Mouse (Mus musculus): ENCODE results near the gene Usp27x. TPM values are rescaled to one million over a fixed set of nuclear protein-coding genes. Genes with fewer than 3 reads are reported as not detected.

Usp27x gene
- polyA plus RNA-seq (2017; shearing (Covaris generic)): 0.37 TPM

DNA sequence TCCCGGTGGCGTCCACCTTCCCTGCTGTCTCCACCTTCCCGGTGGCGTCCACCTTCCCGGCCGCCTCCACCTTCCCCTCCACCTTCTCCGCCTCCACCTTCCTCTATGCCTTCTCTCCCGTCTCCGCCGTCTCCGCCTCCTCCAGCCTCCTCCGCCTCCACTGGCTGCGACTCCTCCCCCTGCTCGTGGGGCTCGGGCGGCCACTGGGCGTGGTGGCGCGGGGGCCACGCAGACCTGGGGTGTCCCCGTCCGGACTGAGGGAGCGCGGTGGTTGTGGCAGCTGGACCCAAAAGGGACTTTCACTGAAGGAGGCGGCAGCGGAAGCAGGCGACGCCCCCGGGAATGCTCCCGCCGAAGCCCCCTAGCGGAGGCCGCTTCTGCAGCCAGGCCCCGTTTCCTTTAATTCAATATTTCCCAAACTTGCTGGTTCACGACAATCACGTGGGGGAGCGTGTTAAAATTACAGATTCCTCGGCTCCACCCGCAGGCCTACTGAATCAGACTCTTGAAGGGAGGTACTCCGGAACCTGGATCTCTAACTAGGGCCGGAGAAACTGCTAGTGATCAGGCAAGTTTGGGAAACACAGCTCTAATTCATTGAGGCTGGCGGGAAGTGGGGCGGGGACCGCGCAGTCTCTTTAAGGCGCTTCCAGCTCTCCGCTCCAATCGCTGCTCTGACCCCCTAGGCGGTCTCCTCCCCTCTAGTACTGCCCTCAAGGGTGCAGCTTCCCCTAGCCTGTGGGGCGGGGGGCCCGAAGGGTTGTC is at the start of gene Usp27x:
Usp27x (minus strand) TSS at position 115 of the 765 bp plus-strand sequence.

Other genes starting within 250 kb of the Usp27x start
- 6.1 TPM for gene Clcn5, start 56.5 kb downstream of the Usp27x start, polyA plus RNA-seq (2017; shearing (Covaris generic))
- 118 TPM for gene Foxp3, start 197.8 kb upstream of the Usp27x start, polyA plus RNA-seq (2017; shearing (Covaris generic))
- 7.1 TPM for gene Ppp1r3f, start 198.5 kb upstream of the Usp27x start, polyA plus RNA-seq (2017; shearing (Covaris generic))
- gene Ccdc22, start 229.7 kb upstream of the Usp27x start, polyA plus RNA-seq (2017; shearing (Covaris generic)): 23.9 TPM
- gene Cacna1f, start 231.3 kb upstream of the Usp27x start, polyA plus RNA-seq (2017; shearing (Covaris generic)): not detected